Mouse (Mus musculus): ENCODE data around the gene Pgpep1. TPM values are rescaled to one million over a fixed set of nuclear protein-coding genes. Genes with fewer than 3 reads are reported as not detected.

Gene Pgpep1
- total RNA-seq, 2 experiments from 2014 or later: 15.5 to 17.5 TPM

GRCm38 (mm10) chr8:70673079-70673856 lies 13.1 kb upstream of the Pgpep1 start, which contains the start of gene Lsm4:
Gene Lsm4, plus strand, starts transcription at chr8:70673248.
- peak; percentile 78 for TF ChIP-seq CTCF (IDR thresholded peaks at IDR 0.05)
- peak within 1 kb of the TSS; percentile 98 for H3K27ac ChIP-seq
- H3K4me3 ChIP-seq: peak within 1 kb of the TSS; percentile 92
- DNase-seq (ENCODE audit: extremely low spot score in 1 of 2, low spot score in 2 of 2): peak; percentile 98 to 99
- intact Hi-C loops (cut with DNase I): loop anchor here (1.0 kb wide), 1 partner anchor 27 kb away; no protein-coding TSS in a partner anchor

- intact Hi-C loops (cut with DNase I): loop anchor here (1.0 kb wide), 1 partner anchor 28 kb away; no protein-coding TSS in a partner anchor
- Histone ChIP-seq H3K4me3 (peak overlapping the region; percentile 92), H3K27ac (peak overlapping the region; percentile 88)
- peak; percentile 3; the same call in 1 of the 2 replicates for TF ChIP-seq CTCF (IDR thresholded peaks at IDR 0.05)
- DNase-seq (ENCODE audit: extremely low spot score in 1 of 2, low spot score in 2 of 2): no peak
These were observed 12.3 kb upstream of the Pgpep1 start for GRCm38 (mm10) chr8:70672325-70673078.

GRCm38 (mm10) chr8:70671615-70672324 lies 11.6 kb upstream of the Pgpep1 start:
- no peak for DNase-seq (ENCODE audit: extremely low spot score in 1 of 2, low spot score in 2 of 2)
- intact Hi-C loops (cut with DNase I): no loop called here
- no peak for TF ChIP-seq CTCF (IDR thresholded peaks at IDR 0.05)
- Histone ChIP-seq H3K27ac (no peak overlapping the region), H3K4me3 (no peak overlapping the region)

- no peak overlapping the region for H3K27ac ChIP-seq
These were observed 6.9 kb upstream of the Pgpep1 start for GRCm38 (mm10) chr8:70667071-70667470.

GRCm38 (mm10) chr8:70665599-70665998 lies 5.4 kb upstream of the Pgpep1 start:
- intact Hi-C loops (cut with DNase I): no loop called here
- H3K27ac ChIP-seq: no peak overlapping the region
- no peak for DNase-seq (ENCODE audit: extremely low spot score in 1 of 2, low spot score in 2 of 2)
- H3K4me3 ChIP-seq: no peak overlapping the region
- no peak for TF ChIP-seq CTCF (IDR thresholded peaks at IDR 0.05)

More at GRCm38 (mm10) chr8:70667071-70667470, 6.9 kb upstream of the Pgpep1 start:
- intact Hi-C loops (cut with DNase I): no loop called here
- no peak overlapping the region for H3K4me3 ChIP-seq
- no peak for TF ChIP-seq CTCF (IDR thresholded peaks at IDR 0.05)
- no peak for DNase-seq (ENCODE audit: extremely low spot score in 1 of 2, low spot score in 2 of 2)

- intact Hi-C loops (cut with DNase I): no loop called here
- Histone ChIP-seq H3K27ac (no peak overlapping the region), H3K4me3 (no peak overlapping the region)
- DNase-seq (ENCODE audit: extremely low spot score in 1 of 2, low spot score in 2 of 2): no peak
- TF ChIP-seq CTCF (IDR thresholded peaks at IDR 0.05): no peak
These were observed 4.4 kb upstream of the Pgpep1 start for GRCm38 (mm10) chr8:70664631-70665030.

- intact Hi-C loops (cut with DNase I): no loop called here
- peak overlapping the region; percentile 38; the same call in 1 of the 2 replicates for H3K27ac ChIP-seq
- H3K4me3 ChIP-seq: no peak overlapping the region
- TF ChIP-seq CTCF (IDR thresholded peaks at IDR 0.05): no peak
- no peak for DNase-seq (ENCODE audit: extremely low spot score in 1 of 2, low spot score in 2 of 2)
These were observed 3.5 kb upstream of the Pgpep1 start for GRCm38 (mm10) chr8:70663691-70664090.

GRCm38 (mm10) chr8:70659604-70660272 lies 450 bp downstream of the Pgpep1 start:
- peak; percentile 69 to 74 for DNase-seq (ENCODE audit: extremely low spot score in 1 of 2, low spot score in 2 of 2)
- peak overlapping the region; percentile 17; the same call in 1 of the 2 replicates for H3K27ac ChIP-seq
- intact Hi-C loops (cut with DNase I): no loop called here
- no peak for TF ChIP-seq CTCF (IDR thresholded peaks at IDR 0.05)
- peak overlapping the region; percentile 87 for H3K4me3 ChIP-seq

GRCm38 (mm10) chr8:70658897-70659603 lies 1.1 kb downstream of the Pgpep1 start:
- Histone ChIP-seq H3K4me3 (peak overlapping the region; percentile 87), H3K27ac (peak overlapping the region; percentile 17; the same call in 1 of the 2 replicates)
- intact Hi-C loops (cut with DNase I): no loop called here
- TF ChIP-seq CTCF (IDR thresholded peaks at IDR 0.05): no peak
- no peak for DNase-seq (ENCODE audit: extremely low spot score in 1 of 2, low spot score in 2 of 2)

GRCm38 (mm10) chr8:70657739-70658138 lies 2.4 kb downstream of the Pgpep1 start:
- no peak for DNase-seq (ENCODE audit: extremely low spot score in 1 of 2, low spot score in 2 of 2)
- no peak for TF ChIP-seq CTCF (IDR thresholded peaks at IDR 0.05)
- Histone ChIP-seq H3K4me3 (no peak overlapping the region), H3K27ac (no peak overlapping the region)
- intact Hi-C loops (cut with DNase I): no loop called here

Data from left cerebral cortex, adult 2 months (tissue).